ENCODE assay signal across 8 mouse cellular contexts in the genomic region with DNA sequence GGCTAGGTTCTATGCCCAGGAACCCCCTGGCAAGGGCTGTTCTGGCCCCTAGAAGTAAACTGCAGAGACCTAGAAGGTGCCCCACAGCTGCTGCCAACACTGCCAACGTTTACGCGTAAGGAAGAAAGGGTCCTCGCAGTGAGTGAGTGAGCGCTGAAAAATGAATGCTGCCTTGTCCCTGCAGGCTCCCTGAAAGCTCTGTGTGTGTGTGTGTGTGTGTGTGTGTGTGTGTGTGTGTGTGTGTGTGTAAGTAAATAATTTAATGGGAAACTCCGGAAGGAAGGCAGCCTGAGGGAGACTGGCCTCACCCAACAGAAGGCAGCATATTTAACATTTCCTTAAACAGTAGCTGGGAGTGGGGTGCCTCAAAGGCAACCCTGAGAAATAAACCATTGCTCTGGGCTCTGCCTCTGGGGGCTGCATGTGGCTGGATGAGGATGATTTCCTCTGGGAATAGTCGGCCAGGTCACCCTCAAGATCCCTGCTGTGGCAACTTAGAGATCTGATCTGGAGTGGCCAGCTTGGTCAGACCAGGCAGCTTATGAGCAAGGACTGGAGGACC. TPM values are rescaled to one million over a fixed set of nuclear protein-coding genes. Genes with fewer than 3 reads are reported as not detected.
A peak's percentile ranks its signal among the peaks of the same experiment; 100 is the strongest.
DNase-seq lines count a peak whose midpoint lies in the region; ATAC-seq lines count a peak whose summit lies in the region.

No protein-coding gene starts in this region.

- 71% methylated on average over 7 of the region's 7 CpGs for WGBS in heart, embryonic 10.5 days
- 84% methylated on average over 7 of the region's 7 CpGs for WGBS in forebrain, embryonic 11.5 days
- WGBS in limb, embryonic 10.5 days, result 76% methylated on average over 7 of the region's 7 CpGs
- 52% methylated on average over 7 of the region's 7 CpGs for WGBS in neural tube, embryonic 13.5 days

- H3K9me3 ChIP-seq in heart, embryonic 10.5 days, result no peaks in the 10 kb centered on the region
- no peaks in the 10 kb centered on the region for H3K9me3 ChIP-seq in forebrain, embryonic 11.5 days (ENCODE audit: control insufficient read depth, low read length)
- H3K9me3 ChIP-seq in limb, embryonic 10.5 days (replicated peaks), result no peaks in the 10 kb centered on the region
- H3K9me3 ChIP-seq in neural tube, embryonic 13.5 days, result no peaks in the 10 kb centered on the region

- no peak overlapping the region for H3K4me3 ChIP-seq in heart, embryonic 10.5 days
- H3K4me3 ChIP-seq in forebrain, embryonic 11.5 days (ENCODE audit: low read depth, low read length), result no peak overlapping the region
- H3K4me3 ChIP-seq in limb, embryonic 10.5 days, result no peak overlapping the region
- H3K4me3 ChIP-seq in neural tube, embryonic 13.5 days, result no peak overlapping the region

- H3K27ac ChIP-seq in heart, embryonic 10.5 days, result peak overlapping the region; percentile 87
- H3K27ac ChIP-seq in forebrain, embryonic 11.5 days (ENCODE audit: low read depth, low read length), result no peak overlapping the region
- H3K27ac ChIP-seq in limb, embryonic 10.5 days, result peak overlapping the region; percentile 77
- peak overlapping the region; percentile 87 for H3K27ac ChIP-seq in neural tube, embryonic 13.5 days (replicated peaks)

- H3K4me1 ChIP-seq in heart, embryonic 10.5 days, result peaks cover 25% of the 10 kb centered on the region
- 0 out of 2 replicates have a peak, but pooled peaks cover 2% of the 10 kb centered on the region for H3K4me1 ChIP-seq in forebrain, embryonic 11.5 days (replicated peaks; ENCODE audit: control insufficient read depth, insufficient read depth, low read length)
- peaks cover 28% of the 10 kb centered on the region for H3K4me1 ChIP-seq in limb, embryonic 10.5 days
- peaks cover 31% of the 10 kb centered on the region for H3K4me1 ChIP-seq in neural tube, embryonic 13.5 days (replicated peaks)

- H3K36me3 ChIP-seq in heart, embryonic 10.5 days, result no peaks in the 10 kb centered on the region
- no peaks in the 10 kb centered on the region for H3K36me3 ChIP-seq in forebrain, embryonic 11.5 days (ENCODE audit: control insufficient read depth, insufficient read depth, low read length)
- H3K36me3 ChIP-seq in limb, embryonic 10.5 days, result no peaks in the 10 kb centered on the region
- no peaks in the 10 kb centered on the region for H3K36me3 ChIP-seq in neural tube, embryonic 13.5 days

- no peak for DNase-seq in heart, embryonic 10.5 days (ENCODE audit: low spot score)
- DNase-seq in heart, postnatal 4 days, result no peak
- no peak for DNase-seq in forebrain, embryonic 11.5 days (ENCODE audit: low spot score)
- DNase-seq in limb, embryonic 10.5 days (ENCODE audit: low spot score), result no peak
- DNase-seq in left cerebral cortex, adult 8-10 months (ENCODE audit: low spot score in 2 of 2), result no peak
- no peak for DNase-seq in adipocyte (ENCODE audit: low spot score)
- no peak for DNase-seq in Muller cell, postnatal 12 days (ENCODE audit: inconsistent ontology term)

- 0 out of 2 replicates have a peak overlapping the region, but pooled peaks have one; percentile 20 for H3K9ac ChIP-seq in forebrain, embryonic 11.5 days (ENCODE audit: low read length)
- H3K9ac ChIP-seq in neural tube, embryonic 13.5 days, result 0 out of 2 replicates have a peak overlapping the region, but pooled peaks have one; percentile 47

- H3K27me3 ChIP-seq in heart, embryonic 10.5 days (ENCODE audit: insufficient read depth, poor library complexity, severe bottlenecking), result no peaks in the 10 kb centered on the region
- H3K27me3 ChIP-seq in forebrain, embryonic 11.5 days (ENCODE audit: control insufficient read depth, insufficient read depth, low read length), result no peaks in the 10 kb centered on the region
- no peaks in the 10 kb centered on the region for H3K27me3 ChIP-seq in limb, embryonic 10.5 days (ENCODE audit: low read depth, poor library complexity, severe bottlenecking)
- H3K27me3 ChIP-seq in neural tube, embryonic 13.5 days, result no peaks in the 10 kb centered on the region

- no peak for ATAC-seq in forebrain, embryonic 11.5 days (replicated peaks; ENCODE audit: low FRiP score)
- no peak for ATAC-seq in neural tube, embryonic 13.5 days (ENCODE audit: low read depth)

- no peak overlapping the region for H3K4me2 ChIP-seq in forebrain, embryonic 11.5 days (ENCODE audit: low read depth, low read length, severe bottlenecking)
- no peak overlapping the region for H3K4me2 ChIP-seq in neural tube, embryonic 13.5 days

RNA-seq across cellular contexts. Expression of gene Ptma, which starts 34.9 kb away (rescaled TPM):
- 1,013 and 1,650 TPM in 2 replicates for polyA plus RNA-seq in heart, embryonic 10.5 days (2016; fragmentation: Nextera tagmentation; extraction: Ambion mirVana)
- 100 to 1,000 TPM; 724 to 726 TPM for total RNA-seq in heart, postnatal 4 days (2021)
- 3,230 and 3,412 TPM in 2 replicates for polyA plus RNA-seq in forebrain, embryonic 11.5 days (2014; fragmentation: Nextera tagmentation; extraction: Ambion mirVana)
- 3,283 and 3,422 TPM in 2 replicates for polyA plus RNA-seq in limb, embryonic 10.5 days (2016; fragmentation: Nextera tagmentation; extraction: Ambion mirVana)
- polyA plus RNA-seq in neural tube, embryonic 13.5 days (2015; fragmentation: Nextera tagmentation; extraction: Ambion mirVana), result 2,347 and 2,536 TPM in 2 replicates
- 100 to 1,000 TPM; 407 to 432 (median 416) TPM for total RNA-seq in left cerebral cortex, adult 8-10 months (2022)
